Mouse (Mus musculus): Measurements from ENCODE around the gene Bcas1.

Bcas1 gene

GRCm38 (mm10) chr2:170344502-170345409 lies 82.9 kb downstream of the Bcas1 start:
- DNase-seq = no peak

GRCm38 (mm10) chr2:170343819-170344317 lies 83.8 kb downstream of the Bcas1 start:
- DNase-seq = no peak

GRCm38 (mm10) chr2:170343133-170343818 lies 84.4 kb downstream of the Bcas1 start:
- peak; percentile 52 to 79 for DNase-seq

GRCm38 (mm10) chr2:170342312-170342830 lies 85.3 kb downstream of the Bcas1 start:
- no peak for DNase-seq

- DNase-seq = no peak
These were observed 86.5 kb downstream of the Bcas1 start for GRCm38 (mm10) chr2:170341179-170341578.

GRCm38 (mm10) chr2:170336266-170336760 lies 91.3 kb downstream of the Bcas1 start:
- DNase-seq = no peak

GRCm38 (mm10) chr2:170335168-170335567 lies 92.5 kb downstream of the Bcas1 start:
- DNase-seq = no peak

GRCm38 (mm10) chr2:170331870-170332269 lies 95.8 kb downstream of the Bcas1 start:
- no peak for DNase-seq

- DNase-seq = no peak
These were observed 97.2 kb downstream of the Bcas1 start for GRCm38 (mm10) chr2:170330466-170330865.

- no peak for DNase-seq
These were observed 97.7 kb downstream of the Bcas1 start for GRCm38 (mm10) chr2:170329921-170330320.

- DNase-seq = no peak
These were observed 103.7 kb downstream of the Bcas1 start for GRCm38 (mm10) chr2:170323925-170324347.

GRCm38 (mm10) chr2:170322013-170322414 lies 105.6 kb downstream of the Bcas1 start:
- DNase-seq = no peak

- DNase-seq = no peak
These were observed 106.1 kb downstream of the Bcas1 start for GRCm38 (mm10) chr2:170321579-170321978.

GRCm38 (mm10) chr2:170319533-170320463 lies 107.8 kb downstream of the Bcas1 start:
- no peak for DNase-seq

- peak; percentile 74 to 78 for DNase-seq
These were observed 108.7 kb downstream of the Bcas1 start for GRCm38 (mm10) chr2:170318713-170319532.

- no peak for DNase-seq
These were observed 110.9 kb downstream of the Bcas1 start for GRCm38 (mm10) chr2:170316774-170317173.

GRCm38 (mm10) chr2:170316344-170316743 lies 111.3 kb downstream of the Bcas1 start:
- DNase-seq = no peak

GRCm38 (mm10) chr2:170310988-170311359 lies 116.7 kb downstream of the Bcas1 start:
- DNase-seq = no peak

GRCm38 (mm10) chr2:170310310-170310987 lies 117.2 kb downstream of the Bcas1 start:
- no peak for DNase-seq

GRCm38 (mm10) chr2:170308966-170309365 lies 118.7 kb downstream of the Bcas1 start:
- DNase-seq = no peak

All from spleen, adult 18-20 months (tissue).